10 mouse cellular contexts compared by ENCODE assay signal in the genomic region with DNA sequence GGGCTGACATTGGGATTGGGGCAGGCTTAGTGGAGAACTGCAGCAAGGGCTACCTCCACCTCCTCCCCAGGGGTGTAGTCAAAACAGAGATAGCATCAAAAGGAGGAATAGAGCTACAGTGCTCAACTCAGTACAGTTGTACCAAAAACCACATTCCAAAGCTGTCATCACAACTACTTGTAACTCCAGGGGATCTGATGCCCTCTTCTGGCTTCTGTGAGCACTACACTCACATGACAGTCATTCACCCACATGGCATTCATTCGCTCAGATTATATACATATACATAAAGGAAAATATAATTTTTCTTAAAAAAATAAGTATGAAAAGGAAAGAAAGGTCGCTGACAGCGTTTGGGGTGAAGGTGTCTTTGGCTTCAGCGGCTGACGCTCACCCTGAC. TPM values are rescaled to one million over a fixed set of nuclear protein-coding genes. Genes with fewer than 3 reads are reported as not detected.
DNase-seq lines count a peak whose midpoint lies in the region; ATAC-seq lines count a peak whose summit lies in the region.
"Had no signal": no experiment of that assay in that cellular context is flagged by ENCODE, and none has a peak within 500 bp of the region (broad histone marks: within the 10 kb centered on the region; RNA-seq: fewer than 3 reads in every experiment).

No protein-coding gene starts in this region.

- no peak overlapping the region for H3K9ac ChIP-seq in hindbrain, embryonic 15.5 days

- ATAC-seq in hindbrain, embryonic 15.5 days (ENCODE audit: low FRiP score, low read depth): peak; percentile 11; the same call in 1 of the 2 replicates
- peak; percentile 61 for ATAC-seq in megakaryocyte-erythroid progenitor cell, adult 5-6 weeks (replicated peaks; ENCODE audit: low FRiP score, low TSS enrichment, poor library complexity, severe bottlenecking)
- ATAC-seq: Patski had no signal

- peak overlapping the region; percentile 26 for H3K4me2 ChIP-seq in hindbrain, embryonic 15.5 days

- H3K4me3 ChIP-seq in hindbrain, embryonic 15.5 days: no peak overlapping the region

- 46% methylated on average over 5 of the region's 5 CpGs for WGBS in hindbrain, embryonic 15.5 days

- no peaks in the 10 kb centered on the region for H3K36me3 ChIP-seq in hindbrain, embryonic 15.5 days

- peaks cover 41% of the 10 kb centered on the region for H3K4me1 ChIP-seq in hindbrain, embryonic 15.5 days (replicated peaks)

- H3K27ac ChIP-seq in hindbrain, embryonic 15.5 days (replicated peaks): peak overlapping the region; percentile 86

- DNase-seq in adrenal gland, postnatal 14 days: peak; percentile 62
- no peak for DNase-seq in adrenal gland, adult 18-20 months (ENCODE audit: low spot score in 2 of 2)
- DNase-seq in right cerebral cortex, postnatal 10 days (ENCODE audit: low spot score in 2 of 2): peak; percentile 65 to 71
- no peak for DNase-seq in right cerebral cortex, adult 2 months (ENCODE audit: low spot score in 2 of 2)
- DNase-seq in embryo, embryonic 11 days: peak; percentile 31
- DNase-seq in yolk sac, embryonic 10.5 days (ENCODE audit: low spot score): no peak

- H3K9me3 ChIP-seq in hindbrain, embryonic 15.5 days: no peaks in the 10 kb centered on the region

- no peaks in the 10 kb centered on the region for H3K27me3 ChIP-seq in hindbrain, embryonic 15.5 days
- H3K27me3 ChIP-seq: Patski had no signal

RNA-seq across cellular contexts. Expression of a gene that starts 32.1 kb away (rescaled TPM):
- total RNA-seq in adrenal gland, postnatal 14 days (2021): 0.22 and 0.79 TPM in 2 replicates
- under 1 TPM; 0.10 to 0.13 TPM for total RNA-seq in adrenal gland, adult 18-20 months (2021)
- polyA plus RNA-seq in hindbrain, embryonic 15.5 days (2015; fragmentation: Nextera tagmentation; extraction: Ambion mirVana): 25.6 and 28.9 TPM in 2 replicates
- total RNA-seq in megakaryocyte-erythroid progenitor cell, adult 5-6 weeks (2014; fragmentation: Nextera tagmentation): not detected in 2 replicates
- not detected in 2 replicates for total RNA-seq in megakaryocyte-erythroid progenitor cell, adult 5-6 weeks (2017)

RNA-seq across cellular contexts. Expression of a gene that starts 37.7 kb away (rescaled TPM):
- total RNA-seq in adrenal gland, postnatal 14 days (2021): 1.1 and 1.6 TPM in 2 replicates
- 1 to 10 TPM; 2.6 to 2.8 TPM for total RNA-seq in adrenal gland, adult 18-20 months (2021)
- 0.35 and 0.47 TPM in 2 replicates for polyA plus RNA-seq in hindbrain, embryonic 15.5 days (2015; fragmentation: Nextera tagmentation; extraction: Ambion mirVana)
- total RNA-seq in megakaryocyte-erythroid progenitor cell, adult 5-6 weeks (2014; fragmentation: Nextera tagmentation): not detected in 2 replicates
- not detected in 2 replicates for total RNA-seq in megakaryocyte-erythroid progenitor cell, adult 5-6 weeks (2017)
- total RNA-seq: heart, postnatal 36 days had no signal

RNA-seq across cellular contexts. Expression of a gene that starts 38.1 kb away (rescaled TPM):
- total RNA-seq in adrenal gland, postnatal 14 days (2021): 36.5 and 41.5 TPM in 2 replicates
- total RNA-seq in adrenal gland, adult 18-20 months (2021): 10 to 100 TPM; 39.4 to 41.0 TPM
- 20.4 and 20.8 TPM in 2 replicates for polyA plus RNA-seq in hindbrain, embryonic 15.5 days (2015; fragmentation: Nextera tagmentation; extraction: Ambion mirVana)
- total RNA-seq in megakaryocyte-erythroid progenitor cell, adult 5-6 weeks (2014; fragmentation: Nextera tagmentation): 6.3 and 13.0 TPM in 2 replicates
- 3.8 and 4.8 TPM in 2 replicates for total RNA-seq in megakaryocyte-erythroid progenitor cell, adult 5-6 weeks (2017)

RNA-seq across cellular contexts. Expression of a gene that starts 45.0 kb away (rescaled TPM):
- total RNA-seq in adrenal gland, postnatal 14 days (2021): 8.4 and 9.7 TPM in 2 replicates
- total RNA-seq in adrenal gland, adult 18-20 months (2021): 1 to 10 TPM; 8.2 to 8.7 TPM
- 20.0 and 21.3 TPM in 2 replicates for polyA plus RNA-seq in hindbrain, embryonic 15.5 days (2015; fragmentation: Nextera tagmentation; extraction: Ambion mirVana)
- total RNA-seq in megakaryocyte-erythroid progenitor cell, adult 5-6 weeks (2014; fragmentation: Nextera tagmentation): 0.27 TPM in 1 of 2 replicates, not detected in the other
- 0.50 and 2.9 TPM in 2 replicates for total RNA-seq in megakaryocyte-erythroid progenitor cell, adult 5-6 weeks (2017)

Comparison
In these comparisons a context has a peak if more than half of its experiments do, and no peak if none do; other contexts are left out.
1. DNase-seq: peak in adrenal gland, postnatal 14 days (single experiment), right cerebral cortex, postnatal 10 days (2 of 2) and embryo, embryonic 11 days (single experiment); none in adrenal gland, adult 18-20 months (0 of 2), right cerebral cortex, adult 2 months (0 of 2) and yolk sac, embryonic 10.5 days (single experiment).